Mouse (Mus musculus): ENCODE measurements around the gene Eml3. TPM values are rescaled to one million over a fixed set of nuclear protein-coding genes. Genes with fewer than 3 reads are reported as not detected.
"Not testable (repeated sequence)": the region's sequence is repeated elsewhere in the genome, so short reads cannot be mapped to it uniquely, and the experiment has no call there.

Gene Eml3
- total RNA-seq, 2 experiments from 2014 or later, result 8.6 to 8.9 TPM

- intact Hi-C loops (cut with DNase I; ENCODE audit: low total_unique reads), result no loop called here
- no peak for DNase-seq
Observed at GRCm38 (mm10) chr19:8944062-8944461, 14.7 kb downstream of the Eml3 start.

- peak; percentile 82 for DNase-seq
- intact Hi-C loops (cut with DNase I; ENCODE audit: low total_unique reads), result no loop called here
Observed at GRCm38 (mm10) chr19:8944750-8945149, 15.4 kb downstream of the Eml3 start.

GRCm38 (mm10) chr19:8945251-8945650, 15.9 kb downstream of the Eml3 start:
- intact Hi-C loops (cut with DNase I; ENCODE audit: low total_unique reads), result no loop called here
- no peak for DNase-seq

GRCm38 (mm10) chr19:8946929-8947328, 17.6 kb downstream of the Eml3 start:
- intact Hi-C loops (cut with DNase I; ENCODE audit: low total_unique reads), result no loop called here
- no peak for DNase-seq

GRCm38 (mm10) chr19:8950190-8950589, 20.8 kb downstream of the Eml3 start:
- intact Hi-C loops (cut with DNase I; ENCODE audit: low total_unique reads), result loop anchor here (10.0 kb wide), 1 partner anchor 45 kb away; no protein-coding TSS in a partner anchor
- DNase-seq, result no peak

- DNase-seq, result no peak
- intact Hi-C loops (cut with DNase I; ENCODE audit: low total_unique reads), result loop anchor here (10.0 kb wide), 1 partner anchor 47 kb away; no protein-coding TSS in a partner anchor
Observed at GRCm38 (mm10) chr19:8952241-8952640, 22.9 kb downstream of the Eml3 start.

- intact Hi-C loops (cut with DNase I; ENCODE audit: low total_unique reads), result loop anchor here (10.0 kb wide), 1 partner anchor 49 kb away; no protein-coding TSS in a partner anchor
- DNase-seq, result peak; percentile 85
Observed at GRCm38 (mm10) chr19:8953135-8954039, 24.0 kb downstream of the Eml3 start, which contains the start of gene Tut1. TSS of gene Tut1 (plus strand) at chr19:8953847.

- DNase-seq, result no peak
- intact Hi-C loops (cut with DNase I; ENCODE audit: low total_unique reads), result loop anchor here (10.0 kb wide), 1 partner anchor 49 kb away; no protein-coding TSS in a partner anchor
Observed at GRCm38 (mm10) chr19:8954171-8954570, 24.8 kb downstream of the Eml3 start.

- no peak for DNase-seq
Observed at GRCm38 (mm10) chr19:8962256-8962655, 32.9 kb downstream of the Eml3 start.

GRCm38 (mm10) chr19:8965075-8965474, 35.7 kb downstream of the Eml3 start:
- DNase-seq, result no peak
- intact Hi-C loops (cut with DNase I; ENCODE audit: low total_unique reads), result no loop called here

More at GRCm38 (mm10) chr19:8962256-8962655, 32.9 kb downstream of the Eml3 start:
- intact Hi-C loops (cut with DNase I; ENCODE audit: low total_unique reads), result loop anchor here (5.0 kb wide), 1 partner anchor 115 kb away; no protein-coding TSS in a partner anchor

- DNase-seq, result peak; percentile 47
- intact Hi-C loops (cut with DNase I; ENCODE audit: low total_unique reads), result no loop called here
Observed at GRCm38 (mm10) chr19:8965771-8966170, 36.4 kb downstream of the Eml3 start.

- intact Hi-C loops (cut with DNase I; ENCODE audit: low total_unique reads), result no loop called here
- no peak for DNase-seq
Observed at GRCm38 (mm10) chr19:8966198-8966589, 36.8 kb downstream of the Eml3 start.

GRCm38 (mm10) chr19:8966590-8967372, 37.4 kb downstream of the Eml3 start, which contains the start of gene Eef1g:
TSS of gene Eef1g (plus strand) at chr19:8967041.
- peak; percentile 99 for DNase-seq
- intact Hi-C loops (cut with DNase I; ENCODE audit: low total_unique reads), result no loop called here

- DNase-seq, result no peak
- intact Hi-C loops (cut with DNase I; ENCODE audit: low total_unique reads), result no loop called here
Observed at GRCm38 (mm10) chr19:8967373-8967743, 38.0 kb downstream of the Eml3 start.

- no peak for DNase-seq
- intact Hi-C loops (cut with DNase I; ENCODE audit: low total_unique reads), result no loop called here
Observed at GRCm38 (mm10) chr19:8967893-8968292, 38.5 kb downstream of the Eml3 start.

- intact Hi-C loops (cut with DNase I; ENCODE audit: low total_unique reads); DNase-seq: not testable (repeated sequence)
Observed at GRCm38 (mm10) chr19:8972491-8972890, 43.1 kb downstream of the Eml3 start.

GRCm38 (mm10) chr19:8974638-8975037, 45.3 kb downstream of the Eml3 start:
- no peak for DNase-seq
- intact Hi-C loops (cut with DNase I; ENCODE audit: low total_unique reads), result loop anchor here (5.0 kb wide), 1 partner anchor 108 kb away; no protein-coding TSS in a partner anchor

- intact Hi-C loops (cut with DNase I; ENCODE audit: low total_unique reads), result loop anchor here (5.0 kb wide), 1 partner anchor 107 kb away; no protein-coding TSS in a partner anchor
Observed at GRCm38 (mm10) chr19:8975491-8975890, 46.1 kb downstream of the Eml3 start.

GRCm38 (mm10) chr19:8976535-8976934, 47.2 kb downstream of the Eml3 start:
- peak; percentile 63 for DNase-seq

More at GRCm38 (mm10) chr19:8975491-8975890, 46.1 kb downstream of the Eml3 start:
- no peak for DNase-seq

GRCm38 (mm10) chr19:8980771-8981170, 51.4 kb downstream of the Eml3 start:
- intact Hi-C loops (cut with DNase I; ENCODE audit: low total_unique reads), result no loop called here
- DNase-seq, result peak; percentile 57

More at GRCm38 (mm10) chr19:8976535-8976934, 47.2 kb downstream of the Eml3 start:
- intact Hi-C loops (cut with DNase I; ENCODE audit: low total_unique reads), result loop anchor here (5.0 kb wide), 1 partner anchor 106 kb away; no protein-coding TSS in a partner anchor

Measured in gastrocnemius, postnatal 14 days (tissue).